Mouse (Mus musculus) gastrocnemius, postnatal 14 days (tissue): ENCODE data around the gene Zfp2. TPM values are rescaled to one million over a fixed set of nuclear protein-coding genes. Genes with fewer than 3 reads are reported as not detected.

Source experiments
- DNase-seq: peaks from one replicate; pipeline ENCODE4 v3.0.0; 2021; ENCODE audit warnings: mixed read lengths
- intact Hi-C: fragments of 180-260 bp; cut with DNase I; formaldehyde crosslinking; loops from one replicate; pipeline ENCODE4 v1.15.1; 2025; ENCODE audit warnings: low total_unique reads
- long read RNA-seq, 2 experiments: library from polyadenylated mRNA; stranded (forward); transcript quantifications; one replicate each; pipeline ENCODE4 v2.0.0; 2021
- total RNA-seq, 2 experiments: library from RNA; stranded (reverse); gene quantifications; 2 replicates each; pipeline ENCODE4 v1.2.3; 2021

Zfp2 gene
- total RNA-seq, result 1 to 10 TPM; 1.9 to 2.4 TPM
- long read RNA-seq, experiment 1, partial matches to known transcripts, result 0 of 2 reads
- long read RNA-seq, experiment 1, other reads (novel, unspliced or antisense), result 2 of 2 reads
- long read RNA-seq, experiment 2, partial matches to known transcripts, result 1 of 5 reads
- long read RNA-seq, experiment 2, other reads (novel, unspliced or antisense), result 4 of 5 reads

- DNase-seq, result peak; percentile 93
- intact Hi-C loops, result no loop called here
Observed at GRCm38 (mm10) chr11:50915671-50916320, at the start of gene Zfp2. Gene Zfp2 (minus strand): TSS chr11:50916165.

DNA sequence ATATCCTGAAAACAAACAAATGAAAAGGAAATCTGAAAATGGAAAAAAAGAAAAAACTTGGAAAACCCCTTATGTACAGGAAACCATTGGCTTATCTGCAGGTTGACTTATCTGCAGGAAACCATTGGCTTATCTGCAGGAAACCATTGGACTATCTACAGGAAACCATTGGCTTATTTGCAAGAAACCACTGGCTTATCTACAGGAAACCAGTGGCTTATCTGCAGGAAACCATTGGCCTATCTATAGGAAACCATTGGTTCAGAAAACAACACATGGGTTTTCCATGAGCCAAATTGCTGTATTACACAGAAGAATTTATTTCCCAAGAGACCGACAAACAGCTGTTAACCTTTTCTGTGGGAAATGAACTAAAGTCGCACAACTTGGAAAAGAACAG is 48.9 kb upstream of the Zfp2 start:
- no peak for DNase-seq
- intact Hi-C loops, result no loop called here

GRCm38 (mm10) chr11:50953665-50954064 is 37.7 kb upstream of the Zfp2 start, which contains the start of gene Prop1:
Gene Prop1 (minus strand): TSS chr11:50953765.
- no peak for DNase-seq
- intact Hi-C loops, result no loop called here

DNA sequence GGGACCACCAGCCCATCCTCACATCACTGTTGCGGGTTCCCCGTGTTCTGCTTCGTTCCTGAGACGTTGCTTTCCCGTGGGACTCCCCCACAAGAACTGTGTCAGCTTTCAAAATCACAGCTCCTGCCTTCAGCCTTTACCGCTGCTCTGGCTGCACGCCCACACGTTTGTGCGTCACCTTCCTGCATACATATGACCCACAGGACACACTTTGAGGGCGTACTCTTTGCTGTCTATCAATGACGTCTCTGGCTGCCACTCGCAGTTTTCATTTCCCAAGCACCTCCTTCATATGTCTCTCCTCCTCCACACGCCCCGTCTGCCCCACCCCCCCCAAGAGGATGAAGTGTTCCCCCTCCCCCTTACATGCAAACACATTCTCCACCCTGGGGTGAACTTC is 36.3 kb upstream of the Zfp2 start:
- intact Hi-C loops, result no loop called here
- no peak for DNase-seq

GRCm38 (mm10) chr11:50943506-50943905 is 27.5 kb upstream of the Zfp2 start, which contains the start of gene 4933414I15Rik:
Gene 4933414I15Rik (minus strand): TSS chr11:50943765.
- intact Hi-C loops, result loop anchor here (5.0 kb wide), 1 partner anchor 89 kb away; no protein-coding TSS in a partner anchor
- DNase-seq, result no peak

GRCm38 (mm10) chr11:50942386-50942785 is 26.4 kb upstream of the Zfp2 start:
- no peak for DNase-seq
- intact Hi-C loops, result loop anchor here (5.0 kb wide), 1 partner anchor 90 kb away; no protein-coding TSS in a partner anchor

- intact Hi-C loops, result loop anchor here (5.0 to 10.0 kb wide), 2 partner anchors 93 to 105 kb away; no protein-coding TSS in a partner anchor
- DNase-seq, result no peak
Observed at GRCm38 (mm10) chr11:50939621-50940366, 23.8 kb upstream of the Zfp2 start.

DNA sequence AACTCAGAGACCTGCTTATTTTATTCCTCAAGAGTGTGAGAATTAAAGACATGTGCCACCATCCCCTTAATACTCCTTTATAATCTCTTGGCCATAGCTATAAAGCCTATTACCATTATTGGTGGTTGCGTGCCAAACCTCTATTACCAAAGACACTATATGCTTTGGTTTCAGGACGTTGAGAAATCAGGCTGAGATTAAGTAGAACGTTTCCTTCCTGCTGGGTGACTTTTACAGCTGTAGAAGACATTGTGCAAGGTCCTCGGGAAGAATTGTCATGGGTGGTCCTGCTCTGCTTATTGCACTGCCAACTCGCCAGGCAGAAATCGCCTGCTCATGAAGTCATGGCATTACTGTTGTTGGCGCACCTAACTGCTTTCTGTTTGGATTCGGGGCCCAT is 22.5 kb upstream of the Zfp2 start:
- intact Hi-C loops, result loop anchor here (10.0 kb wide), 1 partner anchor 104 kb away; no protein-coding TSS in a partner anchor

GRCm38 (mm10) chr11:50932040-50932439 is 16.1 kb upstream of the Zfp2 start:
- intact Hi-C loops, result loop anchor here (10.0 kb wide), 1 partner anchor 97 kb away; no protein-coding TSS in a partner anchor

More for the DNA sequence above, 22.5 kb upstream of the Zfp2 start:
- DNase-seq, result no peak

GRCm38 (mm10) chr11:50931451-50931866 is 15.5 kb upstream of the Zfp2 start, which contains the start of gene Zfp354b:
Gene Zfp354b (minus strand): TSS chr11:50931633.
- intact Hi-C loops, result loop anchor here (10.0 kb wide), 1 partner anchor 97 kb away; no protein-coding TSS in a partner anchor
- DNase-seq, result peak; percentile 80

More at GRCm38 (mm10) chr11:50932040-50932439, 16.1 kb upstream of the Zfp2 start:
- DNase-seq, result no peak

DNA sequence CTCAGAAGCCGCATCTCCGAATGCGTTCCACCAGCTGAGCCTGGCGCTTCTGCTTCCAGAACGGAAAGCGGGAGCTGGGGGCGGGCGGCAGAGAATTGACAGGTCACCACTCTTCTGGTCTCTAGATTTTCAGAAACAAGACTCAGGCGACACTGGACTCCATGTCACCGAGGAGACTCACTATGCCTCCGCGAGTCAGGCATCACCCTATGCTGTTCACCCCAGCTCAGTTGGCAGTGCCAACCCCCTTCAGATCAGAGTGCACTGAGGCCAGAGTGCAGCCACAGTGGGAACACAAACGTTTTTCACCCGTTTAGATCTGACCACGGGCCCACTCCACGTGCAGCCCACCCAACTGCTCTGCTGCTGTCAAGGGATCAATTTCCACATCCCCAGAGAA is 15.1 kb upstream of the Zfp2 start:
- no peak for DNase-seq

GRCm38 (mm10) chr11:50930469-50931014 is 14.6 kb upstream of the Zfp2 start:
- no peak for DNase-seq
- intact Hi-C loops, result loop anchor here (10.0 kb wide), 1 partner anchor 96 kb away; no protein-coding TSS in a partner anchor

More for the DNA sequence above, 15.1 kb upstream of the Zfp2 start:
- intact Hi-C loops, result loop anchor here (10.0 kb wide), 1 partner anchor 96 kb away; no protein-coding TSS in a partner anchor

GRCm38 (mm10) chr11:50914461-50914860 is 1.5 kb downstream of the Zfp2 start:
- intact Hi-C loops, result no loop called here
- DNase-seq, result no peak

- intact Hi-C loops, result no loop called here
- no peak for DNase-seq
Observed at GRCm38 (mm10) chr11:50913301-50913700, 2.7 kb downstream of the Zfp2 start.

GRCm38 (mm10) chr11:50908136-50908535 is 7.8 kb downstream of the Zfp2 start:
- no peak for DNase-seq
- intact Hi-C loops, result no loop called here

GRCm38 (mm10) chr11:50897359-50897758 is 18.6 kb downstream of the Zfp2 start:
- intact Hi-C loops, result no loop called here
- no peak for DNase-seq

DNA sequence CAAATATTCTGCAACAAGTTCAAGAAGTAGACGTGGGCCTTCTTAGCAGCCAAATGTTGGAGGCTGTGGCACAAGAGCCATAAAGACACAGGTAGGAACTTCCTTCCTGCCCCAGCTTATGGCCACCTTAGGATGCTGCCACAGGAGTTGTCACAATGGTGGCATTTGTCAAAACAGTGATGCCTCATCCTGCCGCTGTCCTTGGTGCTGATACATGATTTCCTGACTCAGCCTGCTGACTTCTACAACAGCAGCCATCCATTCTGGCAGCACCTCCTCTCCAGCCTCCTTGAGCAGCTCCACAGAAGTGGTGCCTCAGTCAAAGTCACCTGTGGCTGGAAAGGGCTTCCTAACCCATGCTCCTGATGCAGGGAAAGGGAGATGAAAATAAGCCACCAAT is 23.5 kb downstream of the Zfp2 start:
- intact Hi-C loops, result no loop called here
- no peak for DNase-seq

- intact Hi-C loops, result no loop called here
- peak; percentile 85 for DNase-seq
Observed at GRCm38 (mm10) chr11:50887390-50888128, 28.4 kb downstream of the Zfp2 start, which contains the start of gene Zfp454. Gene Zfp454 (minus strand): TSS chr11:50887651.

DNA sequence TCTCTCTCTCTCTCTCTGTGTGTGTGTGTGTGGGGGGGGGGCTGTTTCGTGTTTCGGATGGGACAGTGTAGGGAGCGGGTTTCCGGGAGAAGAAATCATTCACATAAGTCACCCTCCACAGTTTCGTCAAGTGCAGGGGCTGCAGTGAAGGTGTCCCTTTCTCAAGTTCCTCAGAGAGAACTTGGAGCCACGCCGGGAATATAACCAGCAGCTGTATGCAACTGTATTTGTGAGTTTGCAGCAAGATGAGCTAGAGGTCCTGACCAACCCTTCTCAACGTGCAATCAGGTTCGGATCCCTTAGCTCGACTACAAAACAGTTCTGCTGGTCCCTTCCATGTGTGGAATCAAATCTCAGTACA is 29.1 kb downstream of the Zfp2 start:
- peak; percentile 12 for DNase-seq
- intact Hi-C loops, result no loop called here
